Mouse (Mus musculus): Measurements from ENCODE around the gene Nxpe3. TPM values are rescaled to one million over a fixed set of nuclear protein-coding genes. Genes with fewer than 3 reads are reported as not detected.

Gene Nxpe3
- polyA plus RNA-seq, 1 experiment: 6.1 TPM

GRCm38 (mm10) chr16:55852515-55852914 lies 42.6 kb downstream of the Nxpe3 start:
- TF ChIP-seq POLR2A (IDR thresholded peaks at IDR 0.05; ENCODE audit: low read depth, low read length) (no peak), CTCF (IDR thresholded peaks at IDR 0.05; ENCODE audit: extremely low read depth, insufficient read depth, insufficient read length, insufficient replicate concordance) (no peak)
- 87% methylated on average over 4 of the region's 4 CpGs for WGBS
- DNase-seq (ENCODE audit: low read depth in 1 of 2, low spot score in 2 of 2): no peak
- Histone ChIP-seq H3K27me3 (ENCODE audit: control insufficient read depth, insufficient read depth, low read length) (no peaks in the 10 kb centered on the region), H3K4me1 (ENCODE audit: control insufficient read depth, insufficient read depth, insufficient read length) (no peaks in the 10 kb centered on the region), H3K27ac (ENCODE audit: insufficient read depth, low read length) (no peak overlapping the region), H3K36me3 (ENCODE audit: control insufficient read depth, insufficient read depth, low read length) (peaks cover 13% of the 10 kb centered on the region), H3K4me3 (ENCODE audit: extremely low read depth, insufficient read depth, insufficient read length) (no peak overlapping the region)

- Histone ChIP-seq H3K36me3 (ENCODE audit: control insufficient read depth, insufficient read depth, low read length) (peaks cover 5% of the 10 kb centered on the region), H3K4me1 (ENCODE audit: control insufficient read depth, insufficient read depth, insufficient read length) (no peaks in the 10 kb centered on the region), H3K4me3 (ENCODE audit: extremely low read depth, insufficient read depth, insufficient read length) (no peak overlapping the region), H3K27ac (ENCODE audit: insufficient read depth, low read length) (no peak overlapping the region), H3K27me3 (ENCODE audit: control insufficient read depth, insufficient read depth, low read length) (no peaks in the 10 kb centered on the region)
- 88% methylated on average over 3 of the region's 3 CpGs for WGBS
- no peak for DNase-seq (ENCODE audit: low read depth in 1 of 2, low spot score in 2 of 2)
- TF ChIP-seq CTCF (IDR thresholded peaks at IDR 0.05; ENCODE audit: extremely low read depth, insufficient read depth, insufficient read length, insufficient replicate concordance) (no peak), POLR2A (IDR thresholded peaks at IDR 0.05; ENCODE audit: low read depth, low read length) (no peak)
Measured at GRCm38 (mm10) chr16:55850485-55850884, 44.6 kb downstream of the Nxpe3 start.

- Histone ChIP-seq H3K27ac (ENCODE audit: insufficient read depth, low read length) (no peak overlapping the region), H3K27me3 (ENCODE audit: control insufficient read depth, insufficient read depth, low read length) (no peaks in the 10 kb centered on the region), H3K4me3 (ENCODE audit: extremely low read depth, insufficient read depth, insufficient read length) (no peak overlapping the region), H3K36me3 (ENCODE audit: control insufficient read depth, insufficient read depth, low read length) (peaks cover 14% of the 10 kb centered on the region), H3K4me1 (ENCODE audit: control insufficient read depth, insufficient read depth, insufficient read length) (no peaks in the 10 kb centered on the region)
- TF ChIP-seq POLR2A (IDR thresholded peaks at IDR 0.05; ENCODE audit: low read depth, low read length): no peak
- TF ChIP-seq CTCF (IDR thresholded peaks at IDR 0.05; ENCODE audit: extremely low read depth, insufficient read depth, insufficient read length, insufficient replicate concordance): no peak
- no peak for DNase-seq (ENCODE audit: low read depth in 1 of 2, low spot score in 2 of 2)
- WGBS: 82% methylated on average over 8 of the region's 8 CpGs
Measured at GRCm38 (mm10) chr16:55847679-55848078, 47.4 kb downstream of the Nxpe3 start.

- Histone ChIP-seq H3K4me3 (ENCODE audit: extremely low read depth, insufficient read depth, insufficient read length) (no peak overlapping the region), H3K4me1 (ENCODE audit: control insufficient read depth, insufficient read depth, insufficient read length) (no peaks in the 10 kb centered on the region), H3K36me3 (ENCODE audit: control insufficient read depth, insufficient read depth, low read length) (peaks cover 15% of the 10 kb centered on the region), H3K27ac (ENCODE audit: insufficient read depth, low read length) (no peak overlapping the region), H3K27me3 (ENCODE audit: control insufficient read depth, insufficient read depth, low read length) (no peaks in the 10 kb centered on the region)
- TF ChIP-seq POLR2A (IDR thresholded peaks at IDR 0.05; ENCODE audit: low read depth, low read length) (no peak), CTCF (IDR thresholded peaks at IDR 0.05; ENCODE audit: extremely low read depth, insufficient read depth, insufficient read length, insufficient replicate concordance) (no peak)
- no peak for DNase-seq (ENCODE audit: low read depth in 1 of 2, low spot score in 2 of 2)
- 96% methylated on average over 3 of the region's 3 CpGs for WGBS
Measured at GRCm38 (mm10) chr16:55844847-55845246, 50.2 kb downstream of the Nxpe3 start.

- Histone ChIP-seq H3K36me3 (ENCODE audit: control insufficient read depth, insufficient read depth, low read length) (peaks cover 13% of the 10 kb centered on the region), H3K4me3 (ENCODE audit: extremely low read depth, insufficient read depth, insufficient read length) (no peak overlapping the region), H3K27ac (ENCODE audit: insufficient read depth, low read length) (no peak overlapping the region), H3K4me1 (ENCODE audit: control insufficient read depth, insufficient read depth, insufficient read length) (no peaks in the 10 kb centered on the region), H3K27me3 (ENCODE audit: control insufficient read depth, insufficient read depth, low read length) (no peaks in the 10 kb centered on the region)
- TF ChIP-seq CTCF (IDR thresholded peaks at IDR 0.05; ENCODE audit: extremely low read depth, insufficient read depth, insufficient read length, insufficient replicate concordance): no peak
- no peak for TF ChIP-seq POLR2A (IDR thresholded peaks at IDR 0.05; ENCODE audit: low read depth, low read length)
- 96% methylated on average over 12 of the region's 12 CpGs for WGBS
- no peak for DNase-seq (ENCODE audit: low read depth in 1 of 2, low spot score in 2 of 2)
Measured at GRCm38 (mm10) chr16:55843919-55844318, 51.2 kb downstream of the Nxpe3 start.

GRCm38 (mm10) chr16:55843134-55843533 lies 52.0 kb downstream of the Nxpe3 start:
- DNase-seq (ENCODE audit: low read depth in 1 of 2, low spot score in 2 of 2): no peak
- TF ChIP-seq CTCF (IDR thresholded peaks at IDR 0.05; ENCODE audit: extremely low read depth, insufficient read depth, insufficient read length, insufficient replicate concordance): no peak
- no peak for TF ChIP-seq POLR2A (IDR thresholded peaks at IDR 0.05; ENCODE audit: low read depth, low read length)
- no peak overlapping the region for H3K4me3 ChIP-seq (ENCODE audit: extremely low read depth, insufficient read depth, insufficient read length)
- no peak overlapping the region for H3K27ac ChIP-seq (ENCODE audit: insufficient read depth, low read length)
- WGBS: 85% methylated on average over 5 of the region's 5 CpGs
- H3K36me3 ChIP-seq (ENCODE audit: control insufficient read depth, insufficient read depth, low read length): peaks cover 11% of the 10 kb centered on the region
- H3K27me3 ChIP-seq (ENCODE audit: control insufficient read depth, insufficient read depth, low read length): no peaks in the 10 kb centered on the region
- no peaks in the 10 kb centered on the region for H3K4me1 ChIP-seq (ENCODE audit: control insufficient read depth, insufficient read depth, insufficient read length)

- TF ChIP-seq CTCF (IDR thresholded peaks at IDR 0.05; ENCODE audit: extremely low read depth, insufficient read depth, insufficient read length, insufficient replicate concordance) (no peak), POLR2A (IDR thresholded peaks at IDR 0.05; ENCODE audit: low read depth, low read length) (no peak)
- Histone ChIP-seq H3K4me1 (ENCODE audit: control insufficient read depth, insufficient read depth, insufficient read length) (peaks cover 2% of the 10 kb centered on the region; the same call in 1 of the 2 replicates), H3K27ac (ENCODE audit: insufficient read depth, low read length) (no peak overlapping the region), H3K36me3 (ENCODE audit: control insufficient read depth, insufficient read depth, low read length) (peaks cover 10% of the 10 kb centered on the region), H3K27me3 (ENCODE audit: control insufficient read depth, insufficient read depth, low read length) (no peaks in the 10 kb centered on the region), H3K4me3 (ENCODE audit: extremely low read depth, insufficient read depth, insufficient read length) (no peak overlapping the region)
- WGBS: 93% methylated on average over 6 of the region's 6 CpGs
- DNase-seq (ENCODE audit: low read depth in 1 of 2, low spot score in 2 of 2): no peak
Measured at GRCm38 (mm10) chr16:55841506-55841905, 53.6 kb downstream of the Nxpe3 start.
